Mouse (Mus musculus) spleen, postnatal 14 days (tissue): Measurements from ENCODE around the gene Eps15l1.
A peak's percentile ranks its signal among the peaks of the same experiment; 100 is the strongest.

Source experiments
- DNase-seq, 2 experiments: peaks; one replicate each; pipeline ENCODE4 v3.0.0; 2021 to 2022; ENCODE audit warnings: low spot score in 2 of 2

Gene Eps15l1

GRCm38 (mm10) chr8:72320803-72321583, 100.3 kb downstream of the Eps15l1 start:
- no peak for DNase-seq

GRCm38 (mm10) chr8:72319921-72320802, 101.1 kb downstream of the Eps15l1 start:
- DNase-seq, result no peak

GRCm38 (mm10) chr8:72319397-72319796, 101.9 kb downstream of the Eps15l1 start:
- no peak for DNase-seq

DNA sequence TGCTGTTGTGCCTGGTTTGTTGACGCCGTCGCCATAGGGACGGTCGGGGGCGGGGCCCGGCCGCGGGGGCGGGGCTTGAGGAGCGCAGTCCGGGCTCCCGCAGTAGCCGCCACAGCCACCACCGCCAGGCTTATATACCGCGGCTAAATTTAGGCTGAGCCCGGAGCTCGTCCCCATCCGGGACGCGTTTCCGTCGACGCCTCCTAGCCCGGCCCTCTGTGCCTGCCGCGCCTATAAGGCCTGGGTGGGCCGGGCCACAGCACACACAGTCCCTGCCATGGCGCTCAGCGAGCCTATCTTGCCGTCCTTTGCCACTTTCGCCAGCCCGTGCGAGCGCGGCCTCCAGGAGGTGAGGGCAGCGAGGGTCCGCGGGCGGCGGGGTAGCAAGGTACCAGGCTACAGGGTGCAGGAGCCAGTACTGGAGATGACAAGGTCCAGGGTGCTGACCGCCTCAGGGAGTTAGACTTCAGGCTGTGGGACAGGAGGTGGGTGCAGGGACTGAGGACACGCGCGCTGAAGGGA, 102.4 kb downstream of the Eps15l1 start, which contains the start of gene Klf2:
Klf2 (plus strand) TSS at position 233 of the 522 bp plus-strand sequence.
- peak; percentile 88 to 95 for DNase-seq

DNA sequence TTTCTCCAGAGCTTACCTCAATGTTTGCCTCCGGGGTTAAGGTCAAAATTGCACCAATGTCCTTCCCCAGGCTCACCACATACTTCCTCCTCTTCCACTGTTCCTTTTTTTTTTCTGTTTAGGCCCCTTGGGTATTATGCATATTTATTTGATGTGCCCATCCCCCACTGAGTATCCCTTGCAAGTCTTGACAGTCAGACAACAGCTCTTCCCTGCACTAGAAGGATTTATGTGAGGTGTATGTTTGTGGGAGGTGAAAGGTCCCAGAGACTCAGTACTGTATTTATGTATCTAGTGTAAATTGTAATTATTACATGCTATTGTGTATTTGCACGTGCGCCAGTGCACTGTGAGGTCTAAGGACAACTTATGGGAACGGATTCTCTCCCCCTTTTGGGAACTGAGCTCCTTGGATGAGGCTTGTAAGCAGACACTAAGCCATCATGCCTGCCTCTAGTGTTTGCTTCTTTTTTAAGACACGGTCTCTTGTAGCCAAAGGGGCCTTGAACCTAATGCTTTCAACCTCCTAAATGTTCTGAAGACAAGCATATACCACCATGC, 103.4 kb downstream of the Eps15l1 start:
- DNase-seq, result no peak

DNA sequence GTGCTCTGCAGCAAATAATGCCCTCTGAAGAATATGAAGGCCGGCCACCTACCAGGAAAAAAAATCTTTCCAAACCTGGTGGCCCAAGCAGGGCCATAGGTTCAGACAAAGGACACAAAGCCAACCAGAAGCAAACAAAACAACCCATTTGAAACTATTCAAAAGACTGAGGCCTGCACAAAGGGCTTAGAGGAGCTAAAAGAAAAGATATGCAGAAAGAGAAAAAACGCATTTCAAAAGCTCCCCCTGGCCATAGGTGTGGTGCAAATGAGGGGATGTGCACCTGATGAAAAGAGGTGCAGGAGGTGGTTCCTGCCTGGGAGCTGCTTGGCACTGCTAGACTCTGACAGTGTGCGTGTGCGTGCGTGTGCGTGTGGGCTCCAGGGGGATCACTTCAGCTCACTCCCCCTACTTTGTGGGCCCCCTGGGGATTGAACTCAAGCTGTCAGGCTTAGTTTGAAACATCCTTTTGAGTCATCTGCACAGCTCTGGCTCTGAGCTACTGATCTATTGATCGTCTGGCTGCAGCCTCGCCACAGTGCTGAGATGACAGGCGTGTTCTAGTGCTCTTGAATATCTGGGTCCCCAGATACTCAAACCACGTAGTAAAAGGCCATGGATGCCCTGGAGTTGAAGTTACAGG, 105.1 kb downstream of the Eps15l1 start:
- no peak for DNase-seq

DNA sequence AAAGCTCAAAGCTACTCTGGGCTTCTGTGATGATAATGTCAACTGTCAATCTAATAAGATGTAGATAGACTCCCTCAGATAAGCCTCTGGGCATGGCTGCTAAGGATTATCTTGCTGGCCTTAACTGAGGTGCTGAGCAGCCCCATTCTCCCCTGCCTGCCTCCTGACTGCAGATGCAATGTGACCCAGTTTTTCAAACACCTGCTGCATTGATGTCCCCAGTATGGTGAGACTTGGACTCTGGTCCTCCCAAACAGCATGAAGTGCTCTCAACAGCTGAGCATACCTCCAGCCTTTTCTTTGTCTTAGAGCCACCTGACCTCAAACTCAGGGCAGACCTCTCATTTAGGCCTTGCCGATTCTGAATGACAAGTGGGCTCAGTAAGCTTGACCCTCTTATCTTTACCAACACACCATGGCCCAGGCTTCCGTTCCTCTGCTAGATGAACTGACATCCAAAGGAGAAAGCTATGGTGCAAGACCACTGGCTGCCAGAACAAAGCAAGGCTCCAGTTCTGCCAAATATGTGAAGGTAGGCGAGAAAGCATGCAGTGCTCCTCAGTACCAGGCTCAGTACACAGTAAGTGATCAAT, 108.2 kb downstream of the Eps15l1 start:
- no peak for DNase-seq

GRCm38 (mm10) chr8:72310849-72311506, 110.3 kb downstream of the Eps15l1 start:
- no peak for DNase-seq

DNA sequence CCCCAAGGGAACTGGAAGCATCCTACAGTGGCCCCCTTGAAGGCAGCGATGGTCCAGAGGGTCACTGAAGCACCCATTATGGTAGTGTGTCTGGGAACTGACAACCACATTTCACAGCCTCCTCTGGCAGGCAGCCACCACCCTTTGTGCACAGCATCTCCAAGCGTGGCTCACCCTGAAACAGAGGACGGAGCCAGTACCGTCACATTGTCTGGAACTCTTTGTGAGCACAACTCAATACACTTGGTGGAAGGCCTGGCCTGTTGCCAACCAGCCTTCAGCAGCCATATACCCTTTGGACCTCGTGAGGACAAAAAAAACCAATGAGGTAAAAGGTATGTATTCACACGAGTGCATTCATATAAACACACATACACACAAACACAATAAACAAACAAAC, 113.0 kb downstream of the Eps15l1 start:
- DNase-seq, result no peak

DNA sequence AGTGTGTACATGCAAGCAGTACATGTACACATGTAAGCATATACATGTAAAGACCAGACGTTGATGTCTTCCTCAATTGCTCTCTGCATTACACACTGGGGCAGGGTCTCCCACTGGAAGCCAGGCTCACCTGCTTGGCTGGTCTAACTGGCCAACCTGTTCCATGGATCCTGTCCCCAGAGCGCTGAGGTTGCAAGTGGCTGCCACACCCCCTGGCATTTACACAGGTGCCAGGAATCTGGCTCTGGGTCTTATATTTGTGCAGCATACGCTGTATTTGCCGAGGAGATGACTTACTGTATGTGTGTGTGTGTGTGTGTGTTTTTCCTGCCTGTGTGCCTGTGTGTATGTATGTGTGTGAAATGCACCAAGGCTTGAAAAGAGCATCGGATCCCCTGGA, 114.3 kb downstream of the Eps15l1 start:
- no peak for DNase-seq

GRCm38 (mm10) chr8:72305210-72305905, 115.9 kb downstream of the Eps15l1 start, which contains the start of gene Gm10282:
Gene Gm10282, minus strand, starts transcription at chr8:72305260.
- DNase-seq, result no peak

GRCm38 (mm10) chr8:72303633-72304032, 117.6 kb downstream of the Eps15l1 start:
- DNase-seq, result no peak

DNA sequence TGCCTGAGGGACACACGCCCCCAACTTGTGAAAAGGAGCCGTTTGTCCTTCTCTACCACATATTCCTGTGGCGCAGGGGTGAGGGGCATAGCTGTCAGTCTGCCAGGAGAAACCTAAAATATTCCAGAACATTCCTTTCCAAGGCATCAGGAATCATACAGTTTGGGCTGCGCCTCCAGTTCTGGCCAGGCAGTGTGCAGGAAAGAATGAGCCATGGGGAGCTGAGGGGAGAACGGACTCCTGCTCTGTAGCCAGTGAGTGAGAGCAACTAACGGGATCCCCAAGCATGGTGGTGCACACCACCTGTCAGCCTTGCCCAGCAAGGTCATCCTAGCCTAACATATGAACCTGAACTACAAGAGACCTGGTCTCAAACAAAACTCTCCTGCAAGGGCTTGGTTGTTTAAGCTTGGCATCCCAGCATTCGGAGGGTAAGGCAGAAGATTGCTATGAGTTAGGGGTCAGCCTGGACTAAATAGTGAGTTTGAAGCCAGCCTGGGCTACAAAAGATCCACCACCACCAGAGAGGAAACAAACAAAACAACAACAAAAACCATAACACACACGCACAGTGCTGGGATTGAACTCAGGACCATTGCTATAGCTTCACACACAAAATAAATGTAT, 118.2 kb downstream of the Eps15l1 start:
- no peak for DNase-seq

DNA sequence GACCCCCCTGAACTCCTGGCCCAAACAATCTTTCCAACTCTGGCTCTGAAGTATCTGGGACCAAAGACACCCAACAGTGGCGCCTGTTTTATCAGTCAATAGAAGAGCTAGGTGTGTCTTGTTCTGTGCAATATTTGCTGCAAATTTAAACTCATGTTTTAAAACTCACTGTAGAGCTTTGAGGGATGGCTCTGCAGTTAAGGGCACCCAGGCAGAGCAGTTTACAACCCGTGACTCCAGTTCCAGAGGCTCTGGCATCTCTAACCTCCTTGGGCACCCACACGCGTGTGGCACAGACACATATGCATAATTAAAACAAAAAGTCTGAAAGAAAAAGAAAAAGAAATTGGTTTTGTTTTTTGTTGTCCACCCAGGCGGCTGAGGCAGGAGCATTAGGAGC, 119.8 kb downstream of the Eps15l1 start:
- no peak for DNase-seq

DNA sequence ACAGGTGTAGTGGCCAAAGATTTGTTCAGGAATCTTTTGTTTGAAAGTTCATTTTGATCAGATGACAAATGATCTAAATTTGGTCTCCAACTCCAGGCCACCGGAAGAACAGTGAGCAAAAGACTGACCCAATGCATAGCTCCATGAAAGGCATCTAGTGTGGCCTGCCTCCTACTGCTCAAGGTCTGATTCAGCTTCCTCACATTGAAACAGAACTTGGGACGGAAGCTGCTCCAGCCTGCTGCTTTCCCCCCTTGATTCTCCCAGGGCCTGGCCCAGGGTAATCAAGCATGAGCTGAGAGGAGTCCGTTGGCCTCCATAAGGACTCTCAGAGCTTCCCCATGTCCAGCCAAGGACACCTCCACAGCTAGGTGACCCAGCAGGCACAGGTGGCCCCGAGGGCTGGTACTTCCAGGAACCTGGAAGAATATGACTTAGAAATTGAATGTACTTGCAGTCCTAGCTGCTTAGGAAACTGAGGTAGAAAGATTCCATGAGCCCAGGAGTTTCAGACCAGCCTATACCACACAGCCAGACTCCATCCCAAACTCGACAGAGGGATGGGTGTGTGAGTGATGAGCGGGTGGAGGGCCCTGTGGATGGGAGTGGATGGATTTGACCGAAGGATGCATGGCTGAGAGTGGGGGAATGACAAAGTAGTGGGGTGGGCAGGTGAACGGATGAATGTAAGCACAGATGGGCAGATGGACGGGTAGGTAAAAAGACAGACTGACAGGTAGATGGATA, 120.4 kb downstream of the Eps15l1 start:
- DNase-seq, result no peak

DNA sequence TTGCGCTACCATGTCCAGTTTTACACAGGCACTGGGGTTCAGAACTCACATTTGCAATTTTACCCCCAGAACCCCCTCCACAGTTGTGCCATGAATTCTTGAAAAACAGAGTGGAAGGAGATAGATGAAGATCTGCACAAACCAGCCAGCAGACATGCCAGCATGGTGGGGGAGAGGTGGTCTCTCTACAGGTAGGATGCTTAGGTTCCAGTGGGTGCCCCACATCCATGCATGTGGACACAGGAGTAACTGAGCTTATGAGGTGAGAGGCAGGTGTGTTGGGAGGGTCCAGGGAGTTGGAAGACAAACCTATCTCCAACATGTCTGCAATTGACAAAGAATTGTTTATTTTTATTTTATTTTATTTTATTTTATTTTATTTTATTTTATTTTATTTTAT, 122.3 kb downstream of the Eps15l1 start:
- DNase-seq, result no peak

GRCm38 (mm10) chr8:72296561-72296960, 124.7 kb downstream of the Eps15l1 start:
- no peak for DNase-seq

DNA sequence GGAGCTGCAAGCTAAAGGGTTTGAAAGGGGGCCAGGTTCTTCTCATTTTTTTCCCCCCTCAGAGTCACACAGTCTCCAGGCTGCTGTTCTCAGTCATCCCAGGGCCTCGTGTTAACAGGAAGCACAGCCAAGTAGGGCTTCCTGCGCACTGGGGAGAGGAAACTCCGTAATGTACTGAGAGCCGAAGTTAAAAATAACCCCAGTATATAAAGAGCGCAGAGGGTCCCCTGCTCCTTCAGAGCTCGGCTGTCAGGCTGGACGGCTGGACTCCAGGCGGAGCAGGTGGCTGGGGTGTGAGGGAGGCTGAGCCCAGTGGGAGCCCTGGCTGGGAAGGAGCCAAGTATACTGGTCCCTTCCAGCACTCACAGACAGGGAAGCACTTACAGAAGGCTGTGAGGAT, 125.6 kb downstream of the Eps15l1 start:
- no peak for DNase-seq

- no peak for DNase-seq
Observed at GRCm38 (mm10) chr8:72295125-72295524, 126.1 kb downstream of the Eps15l1 start.
